Mouse (Mus musculus) megakaryocyte, embryonic 14.5 days (primary cell): ENCODE measurements around the gene Tmem182.

ENCODE experiments used
- FLI1 ChIP-seq: IDR thresholded peaks from 2 replicates; pipeline ENCODE4 v1.6.1; 2012; ENCODE audit warnings: low read length, inconsistent platforms, mixed read lengths
- GATA1 ChIP-seq: IDR thresholded peaks from 3 replicates; pipeline ENCODE4 v1.6.1; 2012; ENCODE audit warnings: mixed read lengths, low read length, inconsistent platforms, borderline replicate concordance

- no peak for TF ChIP-seq GATA1
- no peak for TF ChIP-seq FLI1
Observed at GRCm38 (mm10) chr1:40874456-40875375, 69.3 kb downstream of the Tmem182 start.
